Mouse (Mus musculus) bone marrow macrophage, adult 2 months (primary cell): ENCODE results near the gene Gm20388.

ENCODE experiments used
- CTCF ChIP-seq: IDR thresholded peaks from 2 replicates; pipeline ENCODE4 v1.5.1; 2012; ENCODE audit warnings: low read depth, mild to moderate bottlenecking, low read length, moderate library complexity
- POLR2A ChIP-seq: IDR thresholded peaks from 2 replicates; pipeline ENCODE4 v1.6.1; 2012; ENCODE audit warnings: mild to moderate bottlenecking, low read depth, low read length, borderline replicate concordance

GRCm38 (mm10) chr8:124067059-124067750 lies 4156.6 kb downstream of the Gm20388 start:
- TF ChIP-seq POLR2A (no peak), CTCF (no peak)
